Mouse (Mus musculus) brain, embryonic 14.5 days (tissue): ENCODE results near the gene Dab1. TPM values are rescaled to one million over a fixed set of nuclear protein-coding genes. Genes with fewer than 3 reads are reported as not detected.

Source experiments
- DNase-seq: peaks from one replicate; pipeline ENCODE4 v3.0.0-alpha.2; 2011; ENCODE audit warnings: low read depth
- CTCF ChIP-seq: fragments of 200-500 bp; IDR thresholded peaks from 2 replicates; pipeline ENCODE4 v1.5.1; 2012; ENCODE audit warnings: inconsistent platforms, mild to moderate bottlenecking, moderate library complexity, borderline replicate concordance; ENCODE audit not compliant: insufficient read depth, insufficient read length; ENCODE audit errors: extremely low read depth
- POLR2A ChIP-seq: fragments of 200-500 bp; IDR thresholded peaks from 2 replicates; pipeline ENCODE4 v1.6.1; 2012; ENCODE audit warnings: mild to moderate bottlenecking, inconsistent platforms, borderline replicate concordance; ENCODE audit not compliant: poor library complexity, insufficient read depth, insufficient read length, severe bottlenecking; ENCODE audit errors: extremely low read depth
- polyA plus RNA-seq: library from polyadenylated mRNA; depleted of rRNA; stranded (reverse); fragments of >200 nt; gene quantifications from 2 replicates; pipeline ENCODE4 v1.2.3, GENCODE M21; 2012

The Dab1 gene
- polyA plus RNA-seq, 1 experiment, result 54.9 TPM

DNA sequence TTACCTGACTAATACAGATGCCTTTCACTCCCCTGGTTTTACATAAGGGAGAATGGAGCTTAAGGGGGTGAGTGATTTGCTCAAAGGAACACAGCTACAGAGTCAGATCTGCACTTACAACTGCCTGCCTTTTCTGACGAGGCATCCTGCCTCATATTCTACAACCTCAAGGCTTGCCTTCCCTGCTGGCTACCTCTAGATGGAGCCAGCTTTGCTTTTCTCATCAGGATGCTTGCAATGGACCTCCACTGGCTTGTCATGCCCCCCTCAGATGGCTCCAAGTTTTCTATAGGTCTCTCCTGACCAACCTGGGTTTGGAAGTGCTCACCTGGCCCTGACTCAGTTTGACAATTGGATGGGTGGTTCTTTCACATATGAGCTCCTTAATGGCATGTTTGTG is 238.0 kb downstream of the Dab1 start:
- DNase-seq, result no peak
- TF ChIP-seq POLR2A (no peak), CTCF (peak; percentile 50; the same call in 1 of the 2 replicates)

DNA sequence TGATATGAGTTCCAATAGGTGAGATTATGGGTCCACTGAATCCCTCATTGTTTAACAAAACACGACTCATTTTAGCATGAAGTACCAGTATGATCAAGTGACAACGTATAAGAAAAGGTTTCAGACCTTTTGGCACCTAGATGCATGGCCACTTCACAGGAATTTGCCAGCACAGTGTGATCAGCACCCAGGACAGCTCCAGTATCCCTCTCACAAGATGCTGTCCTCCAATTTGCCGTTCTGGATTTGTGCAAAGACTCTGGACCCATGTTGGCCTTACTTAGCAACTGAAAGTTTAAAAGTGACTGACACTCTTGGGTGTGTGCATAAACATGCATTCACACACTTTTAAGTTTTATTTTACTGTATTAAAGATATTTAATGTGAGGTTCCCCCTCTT is 256.4 kb downstream of the Dab1 start:
- no peak for TF ChIP-seq POLR2A
- no peak for TF ChIP-seq CTCF
- DNase-seq, result no peak

DNA sequence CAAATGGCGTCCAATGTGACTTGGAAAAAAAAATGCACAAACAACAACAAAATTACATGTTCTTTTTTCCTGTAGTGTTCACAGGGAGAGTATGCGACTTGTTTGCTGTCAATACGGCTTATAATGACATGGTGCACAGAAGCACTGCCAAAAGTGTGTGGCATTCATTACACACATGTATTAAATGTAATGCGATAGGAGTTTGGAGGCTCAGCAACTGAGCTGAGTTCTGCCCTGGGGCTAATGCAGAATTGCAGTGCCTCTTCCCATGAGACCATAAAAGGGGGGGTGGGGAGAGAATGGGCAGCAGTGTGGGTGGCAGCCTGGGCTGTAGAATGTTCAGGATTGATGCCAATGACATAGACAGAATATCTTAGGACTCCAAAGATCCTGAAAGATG is 259.7 kb downstream of the Dab1 start:
- TF ChIP-seq CTCF (no peak), POLR2A (no peak)
- DNase-seq, result peak; percentile 70

DNA sequence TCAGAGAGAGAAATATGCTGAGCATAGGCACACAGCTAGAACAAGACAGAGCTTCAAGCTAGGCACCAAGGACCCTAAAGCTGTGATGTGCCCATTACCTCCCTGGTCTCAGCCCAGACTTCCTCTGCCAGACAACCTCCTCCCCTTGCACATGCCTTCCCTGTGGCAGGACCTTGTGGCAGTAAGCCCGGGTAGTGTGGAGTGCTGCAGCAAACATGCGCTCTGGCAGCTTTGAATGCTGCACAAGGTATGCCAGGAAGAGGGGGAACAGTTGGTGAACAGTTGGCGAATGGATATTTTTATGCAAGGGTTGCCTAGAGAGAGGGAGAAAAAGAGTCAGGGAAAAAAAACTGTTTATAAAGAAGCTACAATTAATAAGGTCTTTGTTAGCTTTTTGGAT is 262.5 kb downstream of the Dab1 start:
- no peak for TF ChIP-seq CTCF
- no peak for TF ChIP-seq POLR2A
- peak; percentile 94 for DNase-seq

DNA sequence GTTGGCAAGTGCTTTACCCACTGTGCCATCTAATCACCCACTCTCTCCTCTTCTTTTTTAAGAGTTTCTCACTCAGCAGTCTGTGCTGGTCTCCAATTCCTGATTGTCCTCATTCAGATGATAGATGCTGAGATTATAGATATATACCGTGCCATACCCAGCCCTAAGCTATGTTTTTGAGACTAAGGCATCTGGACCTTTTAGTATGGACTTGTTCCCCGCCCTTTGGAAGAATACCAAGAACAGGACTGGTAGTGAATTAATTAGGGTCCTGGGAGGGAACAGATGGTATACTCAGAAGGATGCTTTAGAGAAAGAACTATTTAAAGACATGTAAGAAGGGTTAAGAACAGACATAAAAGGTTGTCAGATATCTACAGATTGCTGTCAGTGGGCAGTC is 268.9 kb downstream of the Dab1 start:
- peak; percentile 45 for DNase-seq
- TF ChIP-seq POLR2A (no peak), CTCF (no peak)

DNA sequence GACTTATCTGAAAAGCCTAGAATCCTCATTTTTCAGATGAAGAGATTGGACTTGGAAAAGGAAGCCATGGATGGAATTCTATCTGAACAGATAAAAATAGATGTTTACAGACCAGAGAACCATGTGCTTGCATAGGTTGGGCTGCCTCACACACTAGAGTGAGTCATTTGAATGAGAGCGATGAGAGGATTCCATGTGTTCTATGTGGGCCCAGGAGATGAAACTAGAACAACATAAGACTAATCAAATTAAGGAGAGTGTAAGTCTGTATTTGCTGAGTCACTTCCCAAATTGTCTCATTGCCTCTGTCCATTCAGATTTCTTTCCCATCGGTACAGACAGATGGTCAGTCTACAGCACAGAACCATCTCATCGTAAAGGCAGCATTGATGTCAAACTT is 270.0 kb downstream of the Dab1 start:
- TF ChIP-seq CTCF (no peak), POLR2A (no peak)
- no peak for DNase-seq

DNA sequence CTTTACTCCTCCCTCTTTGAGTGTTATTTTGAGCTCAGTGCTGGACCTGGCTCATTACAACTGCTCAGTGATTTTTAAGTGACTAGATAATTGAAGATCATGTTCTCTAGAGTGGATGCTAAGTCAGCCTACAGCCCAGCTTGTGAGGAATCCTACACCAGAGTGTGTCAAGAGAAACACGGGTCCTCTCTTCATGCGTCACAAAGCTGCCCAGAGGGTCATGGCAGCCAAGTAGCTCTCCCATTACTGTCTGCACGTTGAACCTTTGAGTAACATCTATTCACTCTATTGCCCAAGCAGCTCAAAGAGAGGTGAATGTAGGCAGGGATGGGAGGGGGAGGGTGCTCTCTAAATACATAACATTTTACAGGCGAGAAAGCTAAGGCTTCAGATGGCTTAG is 277.6 kb downstream of the Dab1 start:
- TF ChIP-seq POLR2A (no peak), CTCF (no peak)
- DNase-seq, result no peak

DNA sequence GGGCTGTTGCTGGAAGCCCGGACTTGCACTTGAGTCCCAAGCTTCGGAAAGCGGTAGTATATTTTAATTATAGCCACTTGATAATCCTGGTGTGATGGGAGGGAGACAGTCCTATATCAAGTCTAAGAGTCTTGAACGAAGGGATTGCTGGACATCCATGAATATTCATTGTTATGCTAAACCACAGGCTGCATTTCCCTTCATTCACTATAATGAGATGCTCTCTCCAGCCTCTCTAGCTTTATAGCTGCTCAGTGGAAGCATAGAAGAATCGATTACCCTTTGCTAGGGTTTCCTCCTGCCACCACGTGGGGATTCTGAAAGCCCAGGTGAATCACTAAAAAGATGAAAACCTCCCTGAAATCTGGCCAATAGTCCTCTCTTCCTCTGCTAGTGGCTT is 278.5 kb downstream of the Dab1 start:
- DNase-seq, result peak; percentile 41
- TF ChIP-seq CTCF (no peak), POLR2A (no peak)

DNA sequence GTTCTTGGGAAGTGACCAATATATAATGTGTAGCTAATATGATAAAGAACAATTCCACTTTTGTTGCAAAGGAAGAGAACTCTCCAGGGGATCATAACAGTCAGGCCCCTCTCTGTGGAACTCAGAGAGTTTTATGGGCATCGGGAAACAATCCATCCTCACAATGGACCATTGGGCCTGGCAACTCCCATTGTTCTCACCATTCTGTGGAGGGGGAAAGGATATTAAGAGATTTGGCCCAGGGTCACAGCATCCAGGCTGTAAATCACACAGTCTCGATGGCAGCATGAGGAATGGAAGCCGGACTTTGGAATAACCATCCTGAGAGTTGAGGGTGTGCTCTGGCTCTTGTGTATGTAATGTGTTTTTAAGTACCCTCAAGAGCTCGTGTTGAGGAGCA is 292.3 kb downstream of the Dab1 start:
- DNase-seq, result no peak
- TF ChIP-seq POLR2A (no peak), CTCF (no peak)

DNA sequence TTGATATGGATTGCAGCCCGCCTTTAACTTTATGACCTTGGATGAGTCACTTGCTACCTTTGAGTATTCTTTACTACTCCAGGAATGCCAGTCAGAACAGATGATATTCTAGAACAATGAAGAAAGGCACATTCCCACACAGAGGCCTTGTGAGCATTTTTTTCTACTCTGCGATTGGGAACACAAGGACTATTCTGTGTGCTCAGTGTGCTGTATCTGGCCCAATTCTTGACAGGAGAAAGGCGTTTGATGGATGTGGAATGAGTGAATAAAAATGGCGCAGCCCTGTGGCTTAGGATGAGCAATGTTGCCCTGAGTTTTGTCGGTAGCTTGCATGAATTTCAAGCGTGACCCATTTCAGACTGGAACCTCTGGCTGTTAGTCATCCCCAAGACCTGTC is 292.9 kb downstream of the Dab1 start:
- TF ChIP-seq POLR2A, result no peak
- TF ChIP-seq CTCF, result no peak
- DNase-seq, result no peak

DNA sequence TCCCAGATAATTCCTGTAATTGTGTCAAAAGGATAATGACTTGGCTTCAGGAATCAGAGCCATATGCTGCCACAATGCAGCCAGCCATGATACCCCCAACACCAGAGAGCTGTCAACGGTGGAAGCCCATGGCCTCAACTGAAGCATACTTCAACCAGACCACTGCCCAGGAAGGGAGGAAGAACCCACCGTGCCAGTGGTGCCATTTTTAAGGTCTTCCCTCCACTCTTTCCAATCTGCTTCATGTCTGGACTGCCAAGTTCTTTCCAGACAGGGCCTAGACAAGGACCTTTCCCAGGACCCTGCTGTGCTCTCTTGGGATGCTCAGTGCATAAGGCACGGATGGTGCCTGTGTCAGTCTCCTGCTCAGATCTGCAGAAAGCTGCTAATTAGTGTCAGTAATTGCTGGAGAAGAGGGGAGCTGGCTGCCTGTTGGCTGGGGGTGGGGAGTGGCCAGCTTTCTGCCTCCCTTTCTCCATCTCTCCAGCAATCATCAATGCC is 303.3 kb downstream of the Dab1 start:
- peak; percentile 83 for DNase-seq
- TF ChIP-seq POLR2A (no peak), CTCF (no peak)

DNA sequence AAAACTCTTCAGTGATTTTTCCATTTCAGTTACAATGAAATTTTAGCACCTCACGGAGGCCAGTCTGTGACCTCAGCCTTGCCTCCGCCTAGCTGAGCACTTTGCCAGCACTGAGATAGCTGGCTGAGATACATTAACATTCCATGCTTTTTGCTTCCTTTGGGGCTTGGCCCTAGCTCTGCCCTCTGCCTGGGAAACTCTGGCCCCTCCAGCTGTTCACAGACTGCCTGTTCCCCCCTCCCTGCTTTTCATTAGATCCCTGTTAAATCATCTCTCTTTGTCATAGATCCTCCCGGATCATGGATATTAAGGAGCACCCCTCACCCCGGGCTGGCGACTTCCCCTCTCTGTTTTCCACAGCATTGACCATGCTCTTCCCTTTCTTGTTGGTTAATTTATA is 307.5 kb downstream of the Dab1 start:
- TF ChIP-seq POLR2A, result no peak
- no peak for TF ChIP-seq CTCF

DNA sequence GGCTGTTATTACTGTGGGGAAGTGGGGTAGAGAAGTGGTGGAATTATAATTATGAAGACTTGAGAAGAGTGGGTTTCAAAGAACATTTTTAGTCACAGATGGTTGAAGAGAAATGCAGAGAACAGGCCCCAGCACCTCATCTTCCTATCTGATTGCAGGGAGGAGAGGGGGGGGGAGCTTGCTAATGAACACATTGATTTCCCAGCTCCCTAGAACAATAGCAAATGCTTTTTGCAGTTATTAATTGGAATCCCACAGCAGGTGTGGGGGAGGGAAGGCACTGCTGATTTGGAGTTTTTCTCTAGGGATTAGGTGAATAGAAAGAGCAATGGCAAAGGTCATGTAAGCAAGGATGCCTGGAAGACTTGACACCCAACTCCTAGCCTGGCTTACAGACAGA is 310.5 kb downstream of the Dab1 start:
- no peak for TF ChIP-seq POLR2A
- TF ChIP-seq CTCF, result no peak
- DNase-seq, result peak; percentile 60

More for the DNA sequence above, 307.5 kb downstream of the Dab1 start:
- DNase-seq, result no peak

DNA sequence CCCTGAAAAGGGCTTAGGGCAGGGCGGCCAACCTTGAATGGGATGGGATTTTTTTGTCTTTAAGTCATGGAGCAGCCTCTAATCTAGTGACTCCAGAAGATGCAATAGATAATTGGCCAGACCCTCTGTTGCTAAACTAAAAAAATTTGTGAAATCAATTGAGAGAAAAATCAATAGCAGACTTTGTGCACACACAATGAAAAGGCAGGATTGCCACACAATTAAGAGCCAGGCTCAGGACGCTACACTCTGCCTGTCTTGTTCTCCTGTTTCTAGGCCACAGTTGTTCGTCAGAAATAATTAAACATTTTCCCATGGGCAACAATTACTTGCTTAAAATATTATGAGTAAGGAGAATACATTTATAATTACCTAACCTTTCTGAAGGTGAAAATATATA is 315.2 kb downstream of the Dab1 start:
- TF ChIP-seq CTCF (no peak), POLR2A (no peak)
- peak; percentile 30 for DNase-seq
